12 mouse cellular contexts compared by ENCODE assay signal in genomic region chr3:88216116-88216515, GRCm38 (mm10). TPM values are rescaled to one million over a fixed set of nuclear protein-coding genes. Genes with fewer than 3 reads are reported as not detected.
DNase-seq lines count a peak whose midpoint lies in the region; ATAC-seq lines count a peak whose summit lies in the region.
"Had no signal": no experiment of that assay in that cellular context is flagged by ENCODE, and none has a peak within 500 bp of the region (broad histone marks: within the 10 kb centered on the region; RNA-seq: fewer than 3 reads in every experiment).

No protein-coding gene starts in this region.

- peak overlapping the region; percentile 47 for H3K4me3 ChIP-seq in heart, embryonic 13.5 days
- H3K4me3 ChIP-seq in forebrain, embryonic 16.5 days (replicated peaks; ENCODE audit: low read length): peak overlapping the region; percentile 84
- peak overlapping the region; percentile 40 for H3K4me3 ChIP-seq in midbrain, embryonic 11.5 days (ENCODE audit: low read depth, low read length)

- peak overlapping the region; percentile 68 for H3K4me2 ChIP-seq in heart, embryonic 13.5 days
- H3K4me2 ChIP-seq in forebrain, embryonic 16.5 days (ENCODE audit: low read length): peak overlapping the region; percentile 67
- peak overlapping the region; percentile 42 for H3K4me2 ChIP-seq in midbrain, embryonic 11.5 days

- H3K4me1 ChIP-seq in heart, embryonic 13.5 days: peaks cover 17% of the 10 kb centered on the region
- peaks cover 55% of the 10 kb centered on the region for H3K4me1 ChIP-seq in forebrain, embryonic 16.5 days (replicated peaks; ENCODE audit: control insufficient read depth, insufficient read depth, low read length)
- peaks cover 10% of the 10 kb centered on the region; the same call in 1 of the 2 replicates for H3K4me1 ChIP-seq in midbrain, embryonic 11.5 days (ENCODE audit: control insufficient read depth, insufficient read depth, low read length)
- H3K4me1 ChIP-seq: embryonic facial prominence, embryonic 12.5 days had no signal

- 4% methylated on average over 6 of the region's 6 CpGs for WGBS in heart, embryonic 13.5 days
- WGBS in forebrain, embryonic 16.5 days: 14% methylated on average over 6 of the region's 6 CpGs
- 2% methylated on average over 6 of the region's 6 CpGs for WGBS in midbrain, embryonic 11.5 days

- H3K27ac ChIP-seq in heart, embryonic 13.5 days (replicated peaks): no peak overlapping the region
- peak overlapping the region; percentile 100 for H3K27ac ChIP-seq in forebrain, embryonic 16.5 days (ENCODE audit: low read length)
- no peak overlapping the region for H3K27ac ChIP-seq in midbrain, embryonic 11.5 days (ENCODE audit: low read depth, low read length)
- H3K27ac ChIP-seq: embryonic facial prominence, embryonic 12.5 days had no signal

- H3K9me3 ChIP-seq in heart, embryonic 13.5 days: no peaks in the 10 kb centered on the region
- H3K9me3 ChIP-seq in forebrain, embryonic 16.5 days (ENCODE audit: control insufficient read depth, low read length): no peaks in the 10 kb centered on the region
- no peaks in the 10 kb centered on the region for H3K9me3 ChIP-seq in midbrain, embryonic 11.5 days (ENCODE audit: control insufficient read depth, low read length)
- H3K9me3 ChIP-seq: embryonic facial prominence, embryonic 12.5 days had no signal

- ATAC-seq in heart, embryonic 13.5 days (ENCODE audit: extremely low read depth, insufficient number of reproducible peaks, low FRiP score, low TSS enrichment): no peak
- no peak for ATAC-seq in forebrain, embryonic 16.5 days
- no peak for ATAC-seq in midbrain, embryonic 11.5 days (ENCODE audit: low FRiP score)
- ATAC-seq in activated CD4-positive, CD25-positive, alpha-beta regulatory T cell, adult 4 months: no peak

- peaks cover 99% of the 10 kb centered on the region for H3K27me3 ChIP-seq in heart, embryonic 13.5 days (replicated peaks)
- H3K27me3 ChIP-seq in forebrain, embryonic 16.5 days (replicated peaks; ENCODE audit: control insufficient read depth, insufficient read depth, low read length): no peaks in the 10 kb centered on the region
- H3K27me3 ChIP-seq in midbrain, embryonic 11.5 days (ENCODE audit: control insufficient read depth, insufficient read depth, low read length): peaks cover 97% of the 10 kb centered on the region

- H3K36me3 ChIP-seq in heart, embryonic 13.5 days: no peaks in the 10 kb centered on the region
- H3K36me3 ChIP-seq in forebrain, embryonic 16.5 days (ENCODE audit: control insufficient read depth, insufficient read depth): peaks cover 7% of the 10 kb centered on the region; the same call in 1 of the 2 replicates
- H3K36me3 ChIP-seq in midbrain, embryonic 11.5 days (ENCODE audit: control insufficient read depth, insufficient read depth, low read length): no peaks in the 10 kb centered on the region
- H3K36me3 ChIP-seq: embryonic facial prominence, embryonic 12.5 days had no signal

- no peak overlapping the region for H3K9ac ChIP-seq in heart, embryonic 13.5 days
- peak overlapping the region; percentile 82 for H3K9ac ChIP-seq in forebrain, embryonic 16.5 days (replicated peaks; ENCODE audit: low read depth, low read length)
- H3K9ac ChIP-seq in midbrain, embryonic 11.5 days (ENCODE audit: low read length): no peak overlapping the region; the same call in 1 of the 2 replicates
- H3K9ac ChIP-seq: embryonic facial prominence, embryonic 12.5 days; lung, embryonic 14.5 days had no signal

- DNase-seq in heart, adult 18-20 months: no peak
- peak; percentile 83 for DNase-seq in Muller cell, postnatal 12 days (ENCODE audit: inconsistent ontology term)
- no peak for DNase-seq in midbrain, embryonic 11.5 days (ENCODE audit: low spot score, missing footprints)
- no peak for DNase-seq in frontal cortex, adult 2 months (ENCODE audit: extremely low spot score in 1 of 2, low spot score in 1 of 2)
- DNase-seq in left cerebral cortex, adult 8-10 months (ENCODE audit: low spot score in 2 of 2): no peak
- DNase-seq: adrenal gland, postnatal 10 days; lung, embryonic 14.5 days; right cerebral cortex, postnatal 14 days had no signal

RNA-seq across cellular contexts. Expression of gene Rhbg, which starts 38.4 kb away (rescaled TPM):
- 0.13 and 0.76 TPM in 2 replicates for polyA plus RNA-seq in heart, embryonic 13.5 days (2015; fragmentation: Nextera tagmentation; extraction: Ambion mirVana)
- total RNA-seq in heart, adult 18-20 months (2021): under 1 TPM in 1 of 2 experiments, not detected in 1; 0.64 TPM
- polyA plus RNA-seq in forebrain, embryonic 16.5 days (2015; fragmentation: Nextera tagmentation; extraction: Ambion mirVana): not detected in 2 replicates
- polyA plus RNA-seq in midbrain, embryonic 11.5 days (2014; fragmentation: Nextera tagmentation; extraction: Ambion mirVana): 0.15 TPM in 1 of 2 replicates, not detected in the other
- polyA plus RNA-seq in frontal cortex, adult 2 months (2012; rRNA removed): not detected in 2 replicates
- not detected for polyA plus RNA-seq in activated CD4-positive, CD25-positive, alpha-beta regulatory T cell, adult 4 months (2017; shearing (Covaris generic))
- not detected for total RNA-seq in left cerebral cortex, adult 8-10 months (2022)
- polyA plus RNA-seq: lung, embryonic 14.5 days had no signal
